Mouse (Mus musculus) olfactory bulb, adult 2 months (tissue): ENCODE results near the gene Iffo1. TPM values are rescaled to one million over a fixed set of nuclear protein-coding genes. Genes with fewer than 3 reads are reported as not detected.

Experiments
- H3K27ac ChIP-seq: fragments of 200-500 bp; 2 replicates; pipeline ENCODE4 v1.5.1; 2012; ENCODE audit warnings: low read depth, low read length; ENCODE audit not compliant: insufficient read depth
- H3K4me1 ChIP-seq: fragments of 200-500 bp; 2 replicates; pipeline ENCODE4 v1.6.1; 2012; ENCODE audit warnings: low read length; ENCODE audit not compliant: control insufficient read depth, insufficient read depth
- H3K4me3 ChIP-seq: fragments of 200-500 bp; 2 replicates; pipeline ENCODE4 v1.5.1; 2012; ENCODE audit warnings: mild to moderate bottlenecking, low read depth, low read length, moderate library complexity; ENCODE audit not compliant: insufficient read depth
- CTCF ChIP-seq: fragments of 200-500 bp; IDR thresholded peaks from 2 replicates; pipeline ENCODE4 v1.5.1; 2012; ENCODE audit warnings: low read depth, mild to moderate bottlenecking, low read length, moderate library complexity; ENCODE audit not compliant: insufficient read depth
- POLR2A ChIP-seq: fragments of 200-500 bp; IDR thresholded peaks from 2 replicates; pipeline ENCODE4 v1.6.1; 2012; ENCODE audit warnings: mild to moderate bottlenecking, low read depth, low read length, moderate library complexity; ENCODE audit not compliant: insufficient read depth
- WGBS: fragments of 180-500 bp; shearing (Covaris S2); methylation state at CpG from one replicate; pipeline ENCODE4 v1.1.7; 2018; 5-methylcytosine and 5-hydroxymethylcytosine counted together
- polyA plus RNA-seq: library from polyadenylated mRNA; stranded (reverse); fragments of >200 nt; gene quantifications from 2 replicates; pipeline ENCODE4 v1.2.4, GENCODE M21; 2012; ENCODE audit warnings: low replicate concordance; ENCODE audit not compliant: missing spikeins, insufficient read depth, insufficient read length

Gene Iffo1
- not detected in 2 replicates for polyA plus RNA-seq

- Histone ChIP-seq H3K27ac (peak within 1 kb of the TSS; percentile 79), H3K4me1 (peaks cover 36% of the 10 kb centered on the region), H3K4me3 (peak within 1 kb of the TSS; percentile 70)
- WGBS = 0% methylated on average over 16 of the region's 16 CpGs
- peak; percentile 87 for TF ChIP-seq POLR2A
- TF ChIP-seq CTCF = 0 out of 2 replicates have a peak, but pooled peaks have one; percentile 4
These were observed at the start of gene Iffo1 for GRCm38 (mm10) chr6:125145001-125145400. Gene Iffo1, plus strand, starts transcription at chr6:125145241.

- peak within 1 kb of the TSS; percentile 97 for H3K27ac ChIP-seq
- peak; percentile 89 for TF ChIP-seq POLR2A
- no peak for TF ChIP-seq CTCF
- under 1% methylated on average over 44 of the region's 45 CpGs for WGBS
- H3K4me3 ChIP-seq = peak within 1 kb of the TSS; percentile 98
- H3K4me1 ChIP-seq = peaks cover 30% of the 10 kb centered on the region
These were observed 49.4 kb upstream of the Iffo1 start, which contains the start of gene Chd4 for GRCm38 (mm10) chr6:125095391-125096278. Gene Chd4, plus strand, starts transcription at chr6:125095981.

- H3K4me1 ChIP-seq = peaks cover 31% of the 10 kb centered on the region
- H3K27ac ChIP-seq = peak overlapping the region; percentile 97
- WGBS = 1% methylated on average over 30 of the region's 32 CpGs
- peak overlapping the region; percentile 98 for H3K4me3 ChIP-seq
- TF ChIP-seq POLR2A (no peak), CTCF (no peak)
These were observed 48.8 kb upstream of the Iffo1 start for GRCm38 (mm10) chr6:125096279-125096596.

GRCm38 (mm10) chr6:125096597-125097345 lies 48.3 kb upstream of the Iffo1 start:
- TF ChIP-seq CTCF (no peak), POLR2A (no peak)
- Histone ChIP-seq H3K27ac (peak overlapping the region; percentile 60), H3K4me3 (peak overlapping the region; percentile 98), H3K4me1 (peaks cover 27% of the 10 kb centered on the region)
- under 1% methylated on average over 44 of the region's 44 CpGs for WGBS

GRCm38 (mm10) chr6:125097346-125097689 lies 47.7 kb upstream of the Iffo1 start:
- H3K4me3 ChIP-seq = peak overlapping the region; percentile 98
- H3K4me1 ChIP-seq = peaks cover 27% of the 10 kb centered on the region
- WGBS = 0% methylated on average over 12 of the region's 12 CpGs
- peak overlapping the region; percentile 60 for H3K27ac ChIP-seq
- TF ChIP-seq POLR2A (no peak), CTCF (no peak)

- peak overlapping the region; percentile 98; the same call in 1 of the 2 replicates for H3K4me3 ChIP-seq
- peaks cover 27% of the 10 kb centered on the region for H3K4me1 ChIP-seq
- no peak overlapping the region for H3K27ac ChIP-seq
- WGBS = 11% methylated on average over 8 of the region's 8 CpGs
- no peak for TF ChIP-seq POLR2A
- TF ChIP-seq CTCF = no peak
These were observed 47.1 kb upstream of the Iffo1 start for GRCm38 (mm10) chr6:125097951-125098350.

GRCm38 (mm10) chr6:125098513-125098912 lies 46.5 kb upstream of the Iffo1 start:
- peak overlapping the region; percentile 26 for H3K4me3 ChIP-seq
- no peak for TF ChIP-seq CTCF
- no peak for TF ChIP-seq POLR2A
- peak overlapping the region; percentile 12 for H3K27ac ChIP-seq
- WGBS = 11% methylated on average over 3 of the region's 3 CpGs
- peaks cover 27% of the 10 kb centered on the region for H3K4me1 ChIP-seq

- Histone ChIP-seq H3K27ac (peak overlapping the region; percentile 73), H3K4me1 (peaks cover 27% of the 10 kb centered on the region), H3K4me3 (peak overlapping the region; percentile 11)
- 13% methylated on average over 5 of the region's 5 CpGs for WGBS
- TF ChIP-seq POLR2A = no peak
- TF ChIP-seq CTCF = no peak
These were observed 45.5 kb upstream of the Iffo1 start for GRCm38 (mm10) chr6:125099421-125099971.
